Mouse (Mus musculus): ENCODE results near the gene Asap2. TPM values are rescaled to one million over a fixed set of nuclear protein-coding genes. Genes with fewer than 3 reads are reported as not detected.

Gene Asap2
- total and polyA plus RNA-seq, 2 experiments from 2014 or later: 14.9 to 27.8 TPM

GRCm38 (mm10) chr12:21316869-21317265 is 326.6 kb downstream of the Asap2 start:
- H3K4me3 ChIP-seq (ENCODE audit: low read depth, low read length): peak overlapping the region; percentile 50
- peak; percentile 8 for DNase-seq
- no peak overlapping the region for H3K27ac ChIP-seq (ENCODE audit: low read depth, low read length)
- no peak for TF ChIP-seq CTCF (IDR thresholded peaks at IDR 0.05; ENCODE audit: low read depth)
- H3K9ac ChIP-seq: peak overlapping the region; percentile 57
- no peaks in the 10 kb centered on the region for H3K4me1 ChIP-seq (ENCODE audit: insufficient read depth)
- no peaks in the 10 kb centered on the region for H3K27me3 ChIP-seq (ENCODE audit: insufficient read depth, low read length)
- no peaks in the 10 kb centered on the region for H3K9me3 ChIP-seq (ENCODE audit: low read length)
- peaks cover 30% of the 10 kb centered on the region for H3K36me3 ChIP-seq (ENCODE audit: insufficient read depth)
- peak overlapping the region; percentile 67 for H3K4me2 ChIP-seq (ENCODE audit: low read depth)
- ATAC-seq: no peak
- 11% methylated on average over 7 of the region's 7 CpGs for WGBS

DNA sequence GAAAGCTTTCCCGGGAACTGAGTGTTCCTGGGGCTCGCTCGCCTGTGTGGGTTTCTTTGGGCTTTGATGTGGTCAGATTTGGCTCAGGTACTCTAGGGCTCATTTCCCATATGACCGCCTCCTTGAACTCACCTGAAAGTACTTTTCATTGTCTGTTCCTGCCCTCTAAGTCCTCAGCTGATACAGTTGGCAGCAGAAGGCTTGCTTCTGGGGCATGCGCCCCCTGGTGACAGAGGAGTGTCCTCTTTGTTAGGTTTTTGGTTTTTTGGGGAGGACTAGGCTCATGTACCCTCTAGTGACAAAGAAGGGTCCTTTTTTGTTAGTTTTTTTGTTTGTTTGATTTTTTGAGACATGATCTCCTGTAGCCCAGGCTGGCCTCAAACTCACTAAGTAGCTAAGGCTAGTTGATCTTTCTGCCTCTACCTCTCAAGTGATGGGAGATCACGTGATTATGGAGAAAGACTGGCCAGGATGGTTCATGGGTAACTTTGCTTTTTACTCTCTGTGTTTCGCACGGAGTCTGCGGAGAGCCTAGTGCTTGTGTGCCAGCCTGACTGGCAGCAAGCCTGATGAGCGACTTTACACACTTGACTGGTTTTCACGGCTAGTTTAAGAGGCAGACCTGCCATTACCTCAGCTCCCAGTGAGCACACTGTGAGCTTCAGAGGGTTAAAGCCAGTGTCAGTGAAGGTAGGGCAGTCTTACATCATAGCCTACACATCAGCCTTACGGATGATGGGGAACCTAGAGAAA is 328.1 kb downstream of the Asap2 start:
- H3K27me3 ChIP-seq (ENCODE audit: insufficient read depth, low read length): no peaks in the 10 kb centered on the region
- no peak overlapping the region for H3K4me2 ChIP-seq (ENCODE audit: low read depth)
- peak; percentile 68 for DNase-seq
- no peaks in the 10 kb centered on the region for H3K9me3 ChIP-seq (ENCODE audit: low read length)
- H3K36me3 ChIP-seq (ENCODE audit: insufficient read depth): peaks cover 24% of the 10 kb centered on the region
- ATAC-seq: peak; percentile 25; the same call in 1 of the 2 replicates
- 66% methylated on average over 12 of the region's 12 CpGs for WGBS
- H3K4me3 ChIP-seq (ENCODE audit: low read depth, low read length): no peak overlapping the region
- no peak overlapping the region for H3K9ac ChIP-seq
- H3K27ac ChIP-seq (ENCODE audit: low read depth, low read length): no peak overlapping the region
- TF ChIP-seq CTCF (IDR thresholded peaks at IDR 0.05; ENCODE audit: low read depth): peak; percentile 75
- no peaks in the 10 kb centered on the region for H3K4me1 ChIP-seq (ENCODE audit: insufficient read depth)
